Mouse (Mus musculus) midbrain, embryonic 11.5 days (tissue): Measurements from ENCODE around the gene Hsd17b1. TPM values are rescaled to one million over a fixed set of nuclear protein-coding genes. Genes with fewer than 3 reads are reported as not detected.
A peak's percentile ranks its signal among the peaks of the same experiment; 100 is the strongest.

Experiments
- ATAC-seq: fragments of 200-750 bp; cut with Nextera tagmentation; 2 replicates; pipeline ENCODE4 v1.8.0; 2017; ENCODE audit warnings: moderate TSS enrichment, moderate library complexity; ENCODE audit not compliant: low FRiP score
- DNase-seq: peaks from one replicate; pipeline ENCODE4 v3.0.0; 2015; ENCODE audit warnings: low spot score; ENCODE audit errors: missing footprints
- H3K27ac ChIP-seq: fragments of 300-500 bp; sonication (generic); 2 replicates; pipeline ENCODE4 v1.5.1; 2014; ENCODE audit warnings: low read depth, low read length
- H3K27me3 ChIP-seq: fragments of 300-500 bp; sonication (generic); 2 replicates; pipeline ENCODE4 v1.6.1; 2014; ENCODE audit warnings: mild to moderate bottlenecking, low read length, moderate library complexity, mixed read lengths; ENCODE audit not compliant: control insufficient read depth, insufficient read depth
- H3K36me3 ChIP-seq: fragments of 300-500 bp; sonication (generic); 2 replicates; pipeline ENCODE4 v1.6.1; 2014; ENCODE audit warnings: mild to moderate bottlenecking, low read length, moderate library complexity, mixed read lengths; ENCODE audit not compliant: control insufficient read depth, insufficient read depth
- H3K4me1 ChIP-seq: fragments of 300-500 bp; sonication (generic); 2 replicates; pipeline ENCODE4 v1.6.1; 2014; ENCODE audit warnings: low read length; ENCODE audit not compliant: control insufficient read depth, insufficient read depth
- H3K4me2 ChIP-seq: fragments of 300-500 bp; sonication (generic); 2 replicates; pipeline ENCODE4 v1.6.1; 2014; ENCODE audit warnings: mild to moderate bottlenecking, moderate library complexity
- H3K4me3 ChIP-seq: fragments of 300-500 bp; sonication (generic); 2 replicates; pipeline ENCODE4 v1.5.1; 2014; ENCODE audit warnings: low read depth, low read length
- H3K9ac ChIP-seq: fragments of 300-500 bp; sonication (generic); 2 replicates; pipeline ENCODE4 v1.6.1; 2014; ENCODE audit warnings: low read length
- H3K9me3 ChIP-seq: fragments of 300-500 bp; sonication (generic); 2 replicates; pipeline ENCODE4 v1.6.1; 2016; ENCODE audit warnings: low read length; ENCODE audit not compliant: control insufficient read depth
- WGBS: fragments of 180-500 bp; shearing (Covaris S2); extraction: QIAGEN DNeasy Blood & Tissue Kit; methylation state at CpG from one replicate; pipeline ENCODE4 v1.1.7; 2014; 5-methylcytosine and 5-hydroxymethylcytosine counted together
- polyA plus RNA-seq: library from polyadenylated mRNA; unstranded; fragments of >200 nt; fragmentation: Nextera tagmentation; extraction: Ambion mirVana; gene quantifications from 2 replicates; pipeline ENCODE4 v1.2.1, GENCODE M21; 2014

The Hsd17b1 gene
- polyA plus RNA-seq, 1 experiment from 2014 or later: 0.10 TPM

- no peak overlapping the region for H3K4me3 ChIP-seq
- DNase-seq (no peak), ATAC-seq (no peak)
- H3K27me3 ChIP-seq: no peaks in the 10 kb centered on the region; the same call in 1 of the 2 replicates
- H3K27ac ChIP-seq: no peak overlapping the region
- no peak overlapping the region for H3K9ac ChIP-seq
- no peaks in the 10 kb centered on the region for H3K9me3 ChIP-seq
- no peaks in the 10 kb centered on the region; the same call in 1 of the 2 replicates for H3K36me3 ChIP-seq
- H3K4me2 ChIP-seq: no peak overlapping the region
- no peaks in the 10 kb centered on the region for H3K4me1 ChIP-seq
- 58% methylated on average over 8 of the region's 8 CpGs for WGBS
Observed at GRCm38 (mm10) chr11:101056885-101057284, 21.3 kb upstream of the Hsd17b1 start.

DNA sequence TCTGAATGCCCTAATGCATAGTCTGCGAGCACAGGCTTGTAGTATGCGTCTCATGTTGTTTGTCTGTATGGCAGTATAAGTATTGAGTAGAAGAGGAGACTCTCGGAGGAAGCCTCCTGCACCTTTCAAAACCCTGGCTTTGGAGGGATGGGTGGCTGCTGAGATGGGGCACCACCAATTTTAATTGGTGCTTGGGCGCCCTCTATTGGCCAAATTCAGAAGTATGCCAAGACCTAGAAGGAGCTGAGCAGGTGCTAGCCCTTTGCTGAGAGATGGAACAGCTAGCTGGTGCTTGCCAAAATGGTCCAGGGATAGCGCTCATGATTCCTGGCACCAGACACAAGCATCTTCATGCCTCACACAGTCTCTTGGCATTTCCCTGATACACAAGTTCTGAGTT, 20.4 kb upstream of the Hsd17b1 start:
- ATAC-seq (no peak), DNase-seq (peak; percentile 98)
- Histone ChIP-seq H3K36me3 (no peaks in the 10 kb centered on the region; the same call in 1 of the 2 replicates), H3K9me3 (no peaks in the 10 kb centered on the region), H3K27me3 (no peaks in the 10 kb centered on the region; the same call in 1 of the 2 replicates), H3K4me2 (no peak overlapping the region), H3K4me3 (no peak overlapping the region), H3K9ac (no peak overlapping the region), H3K27ac (no peak overlapping the region), H3K4me1 (no peaks in the 10 kb centered on the region)
- WGBS: 32% methylated on average over 5 of the region's 5 CpGs

GRCm38 (mm10) chr11:101058726-101059125, 19.5 kb upstream of the Hsd17b1 start:
- H3K9me3 ChIP-seq: no peaks in the 10 kb centered on the region
- H3K36me3 ChIP-seq: no peaks in the 10 kb centered on the region
- no peak overlapping the region for H3K9ac ChIP-seq
- no peaks in the 10 kb centered on the region for H3K4me1 ChIP-seq
- no peaks in the 10 kb centered on the region; the same call in 1 of the 2 replicates for H3K27me3 ChIP-seq
- WGBS: 76% methylated on average over 5 of the region's 5 CpGs
- no peak overlapping the region for H3K27ac ChIP-seq
- H3K4me2 ChIP-seq: no peak overlapping the region
- no peak for DNase-seq
- no peak overlapping the region for H3K4me3 ChIP-seq
- ATAC-seq: no peak

GRCm38 (mm10) chr11:101059473-101059872, 18.7 kb upstream of the Hsd17b1 start:
- Histone ChIP-seq H3K9ac (no peak overlapping the region), H3K36me3 (no peaks in the 10 kb centered on the region), H3K4me3 (no peak overlapping the region), H3K27ac (no peak overlapping the region), H3K4me1 (no peaks in the 10 kb centered on the region), H3K9me3 (no peaks in the 10 kb centered on the region), H3K4me2 (no peak overlapping the region), H3K27me3 (no peaks in the 10 kb centered on the region; the same call in 1 of the 2 replicates)
- DNase-seq (no peak), ATAC-seq (no peak)
- 77% methylated on average over 10 of the region's 10 CpGs for WGBS

DNA sequence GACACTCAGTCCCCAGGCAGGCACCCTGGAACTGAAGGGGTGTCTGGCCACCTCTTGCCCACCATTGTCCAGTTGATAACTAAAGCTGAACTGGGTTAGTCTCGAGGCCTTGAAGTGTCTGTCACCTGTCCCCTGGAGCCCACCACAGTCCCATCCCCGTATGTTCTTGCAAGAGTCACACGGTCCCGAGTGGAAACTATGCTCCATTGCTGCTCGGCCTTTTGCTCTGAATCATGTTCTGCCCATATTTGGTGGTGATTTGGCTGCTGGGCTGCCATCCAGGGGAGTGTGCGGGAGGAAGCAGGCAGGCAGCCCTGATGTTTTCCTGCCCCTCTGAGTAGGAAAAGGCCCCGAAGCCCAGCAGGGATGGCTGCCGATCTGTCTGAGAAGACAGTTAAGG, 18.1 kb upstream of the Hsd17b1 start:
- no peaks in the 10 kb centered on the region for H3K36me3 ChIP-seq

DNA sequence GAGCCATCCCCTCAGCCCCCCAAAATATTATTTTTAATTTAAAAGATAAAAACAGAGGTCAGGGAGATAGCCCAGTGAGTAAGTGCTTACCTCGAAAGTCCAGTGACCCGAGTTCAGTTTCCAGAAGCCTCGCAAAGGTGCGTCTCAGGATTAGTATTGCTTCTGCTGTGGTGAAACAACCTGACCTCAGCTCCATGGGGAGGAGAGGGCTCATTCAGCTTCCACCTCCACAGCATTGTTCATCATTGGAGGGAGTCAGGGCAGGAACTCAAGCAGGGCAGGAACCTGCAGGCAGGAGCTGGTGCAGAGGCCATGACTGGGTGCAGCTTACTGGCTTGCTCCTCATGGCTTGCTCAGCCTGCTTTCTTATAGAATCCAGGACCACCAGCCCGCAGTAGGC, 17.2 kb upstream of the Hsd17b1 start:
- H3K4me2 ChIP-seq: no peak overlapping the region
- WGBS: 89% methylated on average over 5 of the region's 5 CpGs
- H3K36me3 ChIP-seq: no peaks in the 10 kb centered on the region
- H3K4me3 ChIP-seq: no peak overlapping the region
- no peaks in the 10 kb centered on the region; the same call in 1 of the 2 replicates for H3K27me3 ChIP-seq
- no peaks in the 10 kb centered on the region for H3K9me3 ChIP-seq
- ATAC-seq (no peak), DNase-seq (no peak)
- H3K9ac ChIP-seq: no peak overlapping the region
- no peak overlapping the region; the same call in 1 of the 2 replicates for H3K27ac ChIP-seq
- H3K4me1 ChIP-seq: no peaks in the 10 kb centered on the region

More for the DNA sequence above, 18.1 kb upstream of the Hsd17b1 start:
- Histone ChIP-seq H3K4me1 (no peaks in the 10 kb centered on the region), H3K27me3 (no peaks in the 10 kb centered on the region; the same call in 1 of the 2 replicates), H3K27ac (no peak overlapping the region), H3K4me2 (no peak overlapping the region), H3K9ac (no peak overlapping the region), H3K9me3 (no peaks in the 10 kb centered on the region), H3K4me3 (no peak overlapping the region)
- ATAC-seq (no peak), DNase-seq (no peak)
- WGBS: 81% methylated on average over 8 of the region's 8 CpGs

GRCm38 (mm10) chr11:101062165-101062884, 15.9 kb upstream of the Hsd17b1 start:
- H3K9me3 ChIP-seq: no peaks in the 10 kb centered on the region
- ATAC-seq (no peak), DNase-seq (no peak)
- no peak overlapping the region for H3K4me2 ChIP-seq
- no peak overlapping the region for H3K9ac ChIP-seq
- WGBS: 75% methylated on average over 12 of the region's 12 CpGs
- no peaks in the 10 kb centered on the region for H3K27me3 ChIP-seq
- H3K27ac ChIP-seq: no peak overlapping the region
- 0 out of 2 replicates have a peak, but pooled peaks cover 2% of the 10 kb centered on the region for H3K4me1 ChIP-seq
- H3K36me3 ChIP-seq: no peaks in the 10 kb centered on the region
- H3K4me3 ChIP-seq: no peak overlapping the region

DNA sequence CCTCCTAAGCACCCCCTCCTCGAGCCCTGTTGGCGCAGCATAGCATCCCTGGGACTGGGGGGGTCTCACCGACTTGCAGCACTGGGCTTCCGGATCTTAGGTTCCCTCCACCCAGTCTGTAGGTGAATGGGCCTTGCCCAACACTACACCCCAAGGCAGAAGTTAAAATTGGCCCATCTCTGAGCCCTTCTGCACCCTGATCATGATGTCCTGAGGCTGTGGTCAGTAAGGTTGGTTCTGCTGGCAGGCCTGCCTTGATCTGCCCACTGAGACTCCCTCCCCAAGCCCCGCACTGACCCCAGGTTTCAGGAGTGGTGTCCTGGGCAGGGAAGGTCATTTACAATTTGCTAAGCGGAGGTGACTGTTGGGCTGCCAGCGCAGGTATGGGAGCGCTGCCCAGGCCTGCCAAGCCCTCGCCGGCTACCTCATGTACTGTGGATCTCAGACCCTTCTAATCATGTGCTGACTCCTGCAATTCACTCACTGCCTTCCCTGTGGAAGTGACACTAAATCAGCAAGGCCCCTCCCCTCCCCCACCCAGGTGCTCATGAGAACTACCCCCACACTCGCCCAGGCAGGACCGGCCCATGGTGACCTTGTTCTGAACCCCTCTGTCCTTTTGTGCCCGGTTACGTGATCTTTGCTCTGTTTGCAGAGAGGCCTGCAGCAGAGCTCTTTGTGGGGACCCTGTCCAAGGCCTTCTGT, 15.1 kb upstream of the Hsd17b1 start:
- 0 out of 2 replicates have a peak, but pooled peaks cover 2% of the 10 kb centered on the region for H3K4me1 ChIP-seq
- DNase-seq (no peak), ATAC-seq (no peak)
- no peak overlapping the region for H3K4me2 ChIP-seq
- H3K27ac ChIP-seq: no peak overlapping the region
- 87% methylated on average over 14 of the region's 14 CpGs for WGBS
- no peaks in the 10 kb centered on the region for H3K27me3 ChIP-seq
- H3K9me3 ChIP-seq: no peaks in the 10 kb centered on the region
- H3K4me3 ChIP-seq: no peak overlapping the region
- no peak overlapping the region; the same call in 1 of the 2 replicates for H3K9ac ChIP-seq
- H3K36me3 ChIP-seq: no peaks in the 10 kb centered on the region

GRCm38 (mm10) chr11:101063676-101064327, 14.4 kb upstream of the Hsd17b1 start:
- ATAC-seq: no peak

More at GRCm38 (mm10) chr11:101063676-101064327, 14.4 kb upstream of the Hsd17b1 start:
- WGBS: 66% methylated on average over 12 of the region's 12 CpGs
- Histone ChIP-seq H3K36me3 (no peaks in the 10 kb centered on the region), H3K9me3 (no peaks in the 10 kb centered on the region), H3K27ac (no peak overlapping the region), H3K4me1 (0 out of 2 replicates have a peak, but pooled peaks cover 2% of the 10 kb centered on the region), H3K9ac (no peak overlapping the region), H3K4me2 (no peak overlapping the region), H3K4me3 (no peak overlapping the region), H3K27me3 (no peaks in the 10 kb centered on the region)
- DNase-seq: no peak
